In the genomic region with DNA sequence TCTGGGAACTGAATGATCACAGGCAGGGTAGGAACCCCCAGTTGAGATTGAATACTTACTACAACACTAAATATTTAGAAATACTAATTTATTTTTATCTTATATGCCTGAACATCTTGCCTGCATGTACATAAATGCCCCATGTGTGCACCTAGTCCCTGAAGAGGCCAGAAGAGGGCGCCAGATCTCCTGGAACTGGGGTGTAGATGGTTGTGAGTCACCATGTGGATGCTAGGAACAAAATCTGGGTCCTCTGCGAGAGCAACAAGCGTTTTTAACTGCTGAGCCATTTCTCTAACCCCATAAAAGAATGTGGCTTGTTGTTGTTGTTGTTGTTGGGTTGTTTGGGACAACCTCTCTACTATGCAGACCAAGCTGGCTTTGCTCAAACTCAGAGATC, we compare ENCODE assay signal across 9 mouse cellular contexts. TPM values are rescaled to one million over a fixed set of nuclear protein-coding genes. Genes with fewer than 3 reads are reported as not detected.
DNase-seq lines count a peak whose midpoint lies in the region; ATAC-seq and TF ChIP-seq lines count a peak whose summit lies in the region.
"Had no signal": no experiment of that assay in that cellular context is flagged by ENCODE, and none has a peak within 500 bp of the region (broad histone marks: within the 10 kb centered on the region; RNA-seq: fewer than 3 reads in every experiment).

No protein-coding gene starts in this region.

- ATAC-seq in intestine, postnatal 0 days = no peak
- ATAC-seq in intestine, embryonic 15.5 days = no peak
- ATAC-seq in forebrain, embryonic 14.5 days = no peak

- no peak overlapping the region for H3K4me2 ChIP-seq in intestine, postnatal 0 days (replicated peaks; ENCODE audit: low read depth)
- no peak overlapping the region for H3K4me2 ChIP-seq in intestine, embryonic 15.5 days (replicated peaks)
- no peak overlapping the region for H3K4me2 ChIP-seq in forebrain, embryonic 14.5 days (ENCODE audit: low read length)

- no peak overlapping the region for H3K9ac ChIP-seq in intestine, postnatal 0 days (ENCODE audit: low read depth, low read length)
- H3K9ac ChIP-seq in intestine, embryonic 15.5 days = no peak overlapping the region
- H3K9ac ChIP-seq in forebrain, embryonic 14.5 days (ENCODE audit: low read length) = no peak overlapping the region

- TF ChIP-seq POLR2A in thymus, adult 2 months (IDR thresholded peaks at IDR 0.05; ENCODE audit: control insufficient read depth, extremely low read depth, insufficient read depth, low read length, poor library complexity) = no peak

- DNase-seq in thymus, adult 2 months = peak; percentile 42
- DNase-seq in thymus, adult 18-20 months = no peak
- DNase-seq in T-cell, adult 2 months (ENCODE audit: low spot score) = peak; percentile 57
- DNase-seq in thymus, postnatal 36 days = peak; percentile 46 to 61
- DNase-seq in Muller cell, postnatal 12 days (ENCODE audit: inconsistent ontology term) = no peak
- DNase-seq in forebrain, embryonic 14.5 days (ENCODE audit: low spot score) = no peak
- DNase-seq: kidney, postnatal 10 days had no signal

- no peak overlapping the region for H3K4me3 ChIP-seq in intestine, postnatal 0 days (ENCODE audit: low read depth, low read length)
- H3K4me3 ChIP-seq in intestine, embryonic 15.5 days (replicated peaks) = no peak overlapping the region
- H3K4me3 ChIP-seq in thymus, adult 2 months (ENCODE audit: control insufficient read depth, insufficient read depth, low read length) = no peak overlapping the region
- no peak overlapping the region for H3K4me3 ChIP-seq in forebrain, embryonic 14.5 days (ENCODE audit: low read depth, low read length)

- no peaks in the 10 kb centered on the region for H3K36me3 ChIP-seq in intestine, postnatal 0 days (ENCODE audit: control insufficient read depth, insufficient read depth)
- no peaks in the 10 kb centered on the region for H3K36me3 ChIP-seq in intestine, embryonic 15.5 days
- no peaks in the 10 kb centered on the region for H3K36me3 ChIP-seq in thymus, adult 2 months (ENCODE audit: control insufficient read depth, insufficient read depth, low read length)
- H3K36me3 ChIP-seq in forebrain, embryonic 14.5 days (ENCODE audit: control insufficient read depth, insufficient read depth, low read length) = no peaks in the 10 kb centered on the region

- 76% methylated on average over 3 of the region's 3 CpGs for WGBS in intestine, postnatal 0 days
- WGBS in intestine, embryonic 15.5 days = 71% methylated on average over 3 of the region's 3 CpGs
- 87% methylated on average over 3 of the region's 3 CpGs for WGBS in thymus, adult 2 months
- 69% methylated on average over 3 of the region's 3 CpGs for WGBS in forebrain, embryonic 14.5 days

- no peaks in the 10 kb centered on the region for H3K9me3 ChIP-seq in intestine, postnatal 0 days (ENCODE audit: control insufficient read depth)
- no peaks in the 10 kb centered on the region for H3K9me3 ChIP-seq in intestine, embryonic 15.5 days
- H3K9me3 ChIP-seq in forebrain, embryonic 14.5 days (replicated peaks; ENCODE audit: control insufficient read depth, low read length) = no peaks in the 10 kb centered on the region

- no peaks in the 10 kb centered on the region for H3K27me3 ChIP-seq in intestine, postnatal 0 days (replicated peaks; ENCODE audit: control insufficient read depth, insufficient read depth, low read length)
- H3K27me3 ChIP-seq in intestine, embryonic 15.5 days (replicated peaks) = no peaks in the 10 kb centered on the region
- no peaks in the 10 kb centered on the region for H3K27me3 ChIP-seq in thymus, adult 2 months (ENCODE audit: control insufficient read depth, insufficient read depth, low read length)
- H3K27me3 ChIP-seq in forebrain, embryonic 14.5 days (replicated peaks; ENCODE audit: control insufficient read depth, insufficient read depth, low read length) = no peaks in the 10 kb centered on the region

- no peaks in the 10 kb centered on the region for H3K4me1 ChIP-seq in intestine, postnatal 0 days (replicated peaks; ENCODE audit: control insufficient read depth, insufficient read depth, low read length)
- peaks cover 6% of the 10 kb centered on the region; the same call in 1 of the 2 replicates for H3K4me1 ChIP-seq in intestine, embryonic 15.5 days (replicated peaks)
- peaks cover 36% of the 10 kb centered on the region for H3K4me1 ChIP-seq in thymus, adult 2 months (replicated peaks; ENCODE audit: control insufficient read depth, insufficient read depth, low read length)
- no peaks in the 10 kb centered on the region for H3K4me1 ChIP-seq in forebrain, embryonic 14.5 days (ENCODE audit: control insufficient read depth, insufficient read depth, low read length)

- no peak overlapping the region for H3K27ac ChIP-seq in intestine, postnatal 0 days (ENCODE audit: low read depth, low read length)
- H3K27ac ChIP-seq in intestine, embryonic 15.5 days = no peak overlapping the region
- no peak overlapping the region for H3K27ac ChIP-seq in thymus, adult 2 months (ENCODE audit: control insufficient read depth, insufficient read depth, low read length)
- H3K27ac ChIP-seq in forebrain, embryonic 14.5 days (ENCODE audit: low read depth, low read length) = no peak overlapping the region

- TF ChIP-seq CTCF in intestine, postnatal 0 days (IDR thresholded peaks at IDR 0.05; ENCODE audit: low read depth) = peak; percentile 50
- TF ChIP-seq CTCF in thymus, adult 2 months (IDR thresholded peaks at IDR 0.05; ENCODE audit: borderline replicate concordance, control insufficient read depth, extremely low read depth, insufficient read depth, low read length, poor library complexity) = no peak

RNA-seq across cellular contexts. Expression of a gene that starts 11.9 kb away (rescaled TPM):
- 175 and 180 TPM in 2 replicates for polyA plus RNA-seq in intestine, postnatal 0 days (2015; fragmentation: Nextera tagmentation; extraction: Ambion mirVana)
- polyA plus RNA-seq in intestine, embryonic 15.5 days (2015; fragmentation: Nextera tagmentation; extraction: Ambion mirVana) = 287 and 295 TPM in 2 replicates
- polyA plus RNA-seq in thymus, adult 2 months (2012; rRNA removed) = 64.8 and 70.3 TPM in 2 replicates
- polyA plus RNA-seq in forebrain, embryonic 14.5 days (2014; fragmentation: Nextera tagmentation; extraction: Ambion mirVana) = 250 and 280 TPM in 2 replicates

RNA-seq across cellular contexts. Expression of a gene that starts 47.5 kb away (rescaled TPM):
- polyA plus RNA-seq in intestine, postnatal 0 days (2015; fragmentation: Nextera tagmentation; extraction: Ambion mirVana) = 89.2 and 92.0 TPM in 2 replicates
- 159 and 166 TPM in 2 replicates for polyA plus RNA-seq in intestine, embryonic 15.5 days (2015; fragmentation: Nextera tagmentation; extraction: Ambion mirVana)
- 124 and 127 TPM in 2 replicates for polyA plus RNA-seq in thymus, adult 2 months (2012; rRNA removed)
- 124 and 125 TPM in 2 replicates for polyA plus RNA-seq in forebrain, embryonic 14.5 days (2014; fragmentation: Nextera tagmentation; extraction: Ambion mirVana)

Comparison
In these comparisons a context has a peak if more than half of its experiments do, and no peak if none do; other contexts are left out.
1. DNase-seq: peak in thymus, adult 2 months (single experiment), T-cell, adult 2 months (single experiment) and thymus, postnatal 36 days (2 of 2); none in thymus, adult 18-20 months (0 of 2), Muller cell, postnatal 12 days (single experiment) and forebrain, embryonic 14.5 days (single experiment).